Mouse (Mus musculus): ENCODE measurements around the gene Prox1. TPM values are rescaled to one million over a fixed set of nuclear protein-coding genes. Genes with fewer than 3 reads are reported as not detected.
A peak's percentile ranks its signal among the peaks of the same experiment; 100 is the strongest.

Prox1 gene
- polyA plus RNA-seq, 1 experiment from 2014 or later = 12.1 TPM

DNA sequence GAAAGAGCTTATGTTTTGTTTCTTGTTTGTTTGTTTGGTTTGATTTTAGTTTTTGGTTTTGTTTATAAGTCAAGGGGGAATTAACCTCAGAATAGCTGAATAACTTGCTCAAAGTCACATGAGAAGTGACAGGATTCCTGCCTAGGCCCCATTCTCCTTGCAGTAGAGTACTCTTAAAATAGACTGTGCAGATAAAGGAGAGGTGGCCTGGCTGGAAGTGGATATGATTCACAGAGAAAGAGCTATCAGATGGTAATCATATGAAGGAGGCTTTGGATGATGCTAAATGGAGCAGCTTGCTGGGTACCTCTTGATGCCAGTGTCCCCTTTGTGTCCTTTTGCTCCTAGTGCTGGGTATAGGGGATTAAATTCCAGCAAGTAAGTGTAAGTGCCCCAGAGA is 26.1 kb downstream of the Prox1 start:
- ATAC-seq (replicated peaks; ENCODE audit: low FRiP score) (no peak), DNase-seq (ENCODE audit: low spot score) (no peak)
- Histone ChIP-seq H3K36me3 (ENCODE audit: control insufficient read depth, insufficient read depth, low read length) (no peaks in the 10 kb centered on the region), H3K9ac (ENCODE audit: low read depth, low read length) (no peak overlapping the region), H3K27ac (ENCODE audit: low read depth, low read length) (no peak overlapping the region), H3K4me1 (replicated peaks; ENCODE audit: control insufficient read depth, insufficient read depth, low read length) (no peaks in the 10 kb centered on the region), H3K4me3 (ENCODE audit: low read depth, low read length) (no peak overlapping the region), H3K4me2 (no peak overlapping the region), H3K9me3 (ENCODE audit: control insufficient read depth, low read length) (no peaks in the 10 kb centered on the region), H3K27me3 (replicated peaks; ENCODE audit: control insufficient read depth, insufficient read depth, low read length) (no peaks in the 10 kb centered on the region)

DNA sequence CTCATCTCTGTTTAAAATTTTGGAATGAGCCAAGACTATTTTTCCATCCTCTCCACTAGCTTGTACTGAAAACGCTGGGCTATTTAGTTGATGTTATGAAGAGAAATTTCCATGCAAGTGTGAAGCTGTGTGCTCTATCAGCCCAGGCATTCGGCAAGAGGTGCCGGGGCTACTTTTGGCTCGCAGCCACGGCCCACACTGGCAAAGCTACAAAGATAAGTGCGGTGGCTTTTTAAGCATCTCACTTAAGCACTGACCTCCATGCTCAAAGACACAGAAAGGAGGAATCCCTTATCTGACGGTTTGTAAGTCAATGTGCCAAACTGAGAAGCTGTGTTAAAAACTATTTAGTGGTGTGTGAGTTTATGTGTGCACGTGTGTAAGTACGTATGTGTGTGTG is 26.9 kb downstream of the Prox1 start:
- Histone ChIP-seq H3K36me3 (ENCODE audit: control insufficient read depth, insufficient read depth, low read length) (no peaks in the 10 kb centered on the region), H3K4me1 (replicated peaks; ENCODE audit: control insufficient read depth, insufficient read depth, low read length) (no peaks in the 10 kb centered on the region), H3K9ac (ENCODE audit: low read depth, low read length) (no peak overlapping the region), H3K4me3 (ENCODE audit: low read depth, low read length) (no peak overlapping the region), H3K27ac (ENCODE audit: low read depth, low read length) (no peak overlapping the region), H3K9me3 (ENCODE audit: control insufficient read depth, low read length) (no peaks in the 10 kb centered on the region), H3K27me3 (replicated peaks; ENCODE audit: control insufficient read depth, insufficient read depth, low read length) (no peaks in the 10 kb centered on the region), H3K4me2 (no peak overlapping the region)
- no peak for ATAC-seq (replicated peaks; ENCODE audit: low FRiP score)
- no peak for DNase-seq (ENCODE audit: low spot score)
- WGBS = 78% methylated on average over 9 of the region's 9 CpGs

DNA sequence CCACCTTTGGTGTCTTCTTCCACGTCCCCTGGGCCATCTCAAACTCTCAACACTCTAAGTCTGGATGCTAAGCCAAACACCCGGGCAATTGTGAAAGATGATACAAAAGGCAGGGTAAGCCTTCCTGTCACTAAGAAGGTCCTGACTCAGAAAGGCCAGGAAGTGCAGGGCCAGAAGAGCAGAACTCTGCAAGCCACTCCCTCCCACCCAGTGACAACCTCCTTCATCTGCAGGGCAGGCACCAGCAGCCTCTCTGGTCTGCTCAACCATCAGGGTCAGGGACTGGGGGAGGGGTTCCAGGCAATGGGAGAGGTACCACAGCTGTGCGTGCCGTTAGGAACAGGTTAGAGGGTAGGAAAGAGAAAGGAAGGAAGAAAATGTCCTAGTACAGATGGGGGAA is 27.9 kb downstream of the Prox1 start:
- H3K27me3 ChIP-seq (replicated peaks; ENCODE audit: control insufficient read depth, insufficient read depth, low read length) = no peaks in the 10 kb centered on the region
- H3K4me1 ChIP-seq (replicated peaks; ENCODE audit: control insufficient read depth, insufficient read depth, low read length) = no peaks in the 10 kb centered on the region
- no peaks in the 10 kb centered on the region for H3K36me3 ChIP-seq (ENCODE audit: control insufficient read depth, insufficient read depth, low read length)
- ATAC-seq (replicated peaks; ENCODE audit: low FRiP score) = no peak
- no peaks in the 10 kb centered on the region for H3K9me3 ChIP-seq (ENCODE audit: control insufficient read depth, low read length)
- H3K27ac ChIP-seq (ENCODE audit: low read depth, low read length) = no peak overlapping the region
- no peak overlapping the region for H3K4me2 ChIP-seq
- 46% methylated on average over 4 of the region's 4 CpGs for WGBS
- no peak overlapping the region for H3K4me3 ChIP-seq (ENCODE audit: low read depth, low read length)
- H3K9ac ChIP-seq (ENCODE audit: low read depth, low read length) = no peak overlapping the region
- no peak for DNase-seq (ENCODE audit: low spot score)

DNA sequence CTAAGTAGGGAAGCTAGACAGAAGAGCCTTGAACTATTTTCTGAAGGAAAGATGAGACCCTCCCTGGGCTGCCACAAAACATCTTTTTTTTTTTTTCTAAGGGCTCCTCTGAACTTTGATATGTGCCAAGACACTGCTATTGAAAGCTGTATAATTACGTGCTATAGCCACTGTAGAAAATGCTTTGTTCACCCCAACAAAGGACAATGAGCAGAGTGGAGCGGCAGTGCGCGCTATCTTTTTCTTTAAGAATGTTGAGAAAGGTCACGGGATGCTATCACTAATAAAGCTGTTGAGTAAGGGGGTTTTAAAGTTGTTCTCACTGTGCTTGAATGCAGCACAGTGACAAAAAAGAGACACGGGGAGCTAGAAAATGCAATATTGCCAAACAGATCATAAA is 30.0 kb downstream of the Prox1 start:
- H3K4me3 ChIP-seq (ENCODE audit: low read depth, low read length) = no peak overlapping the region
- no peak for DNase-seq (ENCODE audit: low spot score)
- H3K9me3 ChIP-seq (ENCODE audit: control insufficient read depth, low read length) = no peaks in the 10 kb centered on the region
- ATAC-seq (replicated peaks; ENCODE audit: low FRiP score) = no peak
- H3K4me1 ChIP-seq (replicated peaks; ENCODE audit: control insufficient read depth, insufficient read depth, low read length) = no peaks in the 10 kb centered on the region
- no peak overlapping the region for H3K4me2 ChIP-seq
- no peaks in the 10 kb centered on the region for H3K36me3 ChIP-seq (ENCODE audit: control insufficient read depth, insufficient read depth, low read length)
- no peak overlapping the region for H3K9ac ChIP-seq (ENCODE audit: low read depth, low read length)
- H3K27me3 ChIP-seq (replicated peaks; ENCODE audit: control insufficient read depth, insufficient read depth, low read length) = no peaks in the 10 kb centered on the region
- H3K27ac ChIP-seq (ENCODE audit: low read depth, low read length) = no peak overlapping the region
- WGBS = 76% methylated on average over 6 of the region's 6 CpGs

DNA sequence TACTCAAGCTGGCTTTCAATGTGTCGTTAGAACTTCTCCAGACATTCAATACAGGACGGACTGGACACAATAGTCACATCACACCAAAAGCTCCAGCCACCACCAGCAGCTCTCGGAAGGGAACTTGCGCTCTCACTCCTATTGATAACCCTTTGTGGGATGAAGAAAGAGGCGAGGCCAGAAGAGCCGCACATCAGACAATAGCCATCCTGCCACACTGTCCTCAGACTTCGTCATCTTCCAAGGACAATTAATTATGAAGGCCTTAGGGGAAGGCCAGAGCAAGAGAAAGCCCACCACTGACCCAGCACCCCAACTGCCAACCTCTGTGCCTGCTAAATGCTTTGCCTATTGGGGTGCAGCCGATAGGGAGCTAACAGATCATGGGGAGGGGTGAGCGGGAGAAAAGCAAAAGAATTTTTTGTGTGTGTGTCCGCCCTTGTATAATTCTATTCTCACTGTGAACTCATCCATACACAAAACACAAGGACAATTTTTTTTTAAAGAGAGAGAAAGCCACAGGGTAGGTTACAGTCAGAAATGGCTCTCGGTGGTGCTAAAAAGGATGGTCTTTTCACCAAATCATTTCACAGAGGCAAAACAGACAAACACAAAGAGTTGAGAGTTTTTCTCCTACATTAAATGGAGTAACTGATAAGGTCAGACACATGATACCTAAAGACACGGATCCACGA is 30.7 kb downstream of the Prox1 start:
- no peak overlapping the region for H3K4me3 ChIP-seq (ENCODE audit: low read depth, low read length)
- H3K4me2 ChIP-seq = no peak overlapping the region
- no peaks in the 10 kb centered on the region for H3K9me3 ChIP-seq (ENCODE audit: control insufficient read depth, low read length)
- no peak overlapping the region for H3K9ac ChIP-seq (ENCODE audit: low read depth, low read length)
- ATAC-seq (replicated peaks; ENCODE audit: low FRiP score) = no peak
- H3K4me1 ChIP-seq (replicated peaks; ENCODE audit: control insufficient read depth, insufficient read depth, low read length) = no peaks in the 10 kb centered on the region
- no peaks in the 10 kb centered on the region for H3K36me3 ChIP-seq (ENCODE audit: control insufficient read depth, insufficient read depth, low read length)
- no peaks in the 10 kb centered on the region for H3K27me3 ChIP-seq (replicated peaks; ENCODE audit: control insufficient read depth, insufficient read depth, low read length)
- 79% methylated on average over 13 of the region's 13 CpGs for WGBS
- DNase-seq (ENCODE audit: low spot score) = no peak
- H3K27ac ChIP-seq (ENCODE audit: low read depth, low read length) = no peak overlapping the region

DNA sequence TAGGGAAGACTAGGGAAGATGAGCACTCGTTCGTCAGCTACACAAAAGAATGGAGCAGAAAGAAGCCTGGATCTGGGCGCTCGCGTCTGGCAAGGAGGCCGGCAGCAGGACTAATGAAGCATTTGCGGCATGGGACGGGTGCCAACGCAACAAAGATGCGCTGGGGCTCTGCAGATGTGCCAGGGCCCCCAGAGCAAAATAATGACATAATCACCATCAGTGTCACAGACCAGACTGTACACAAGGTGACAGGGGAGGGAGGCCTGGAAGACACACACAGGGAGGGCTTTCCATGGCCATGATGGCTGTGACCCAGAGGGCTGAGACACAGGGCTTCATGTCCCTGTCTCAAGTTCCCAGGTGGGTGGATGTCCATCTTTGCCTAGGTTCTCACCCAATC is 32.6 kb downstream of the Prox1 start:
- Histone ChIP-seq H3K4me2 (no peak overlapping the region), H3K4me3 (ENCODE audit: low read depth, low read length) (no peak overlapping the region), H3K4me1 (replicated peaks; ENCODE audit: control insufficient read depth, insufficient read depth, low read length) (no peaks in the 10 kb centered on the region), H3K9ac (ENCODE audit: low read depth, low read length) (no peak overlapping the region), H3K36me3 (ENCODE audit: control insufficient read depth, insufficient read depth, low read length) (no peaks in the 10 kb centered on the region), H3K27me3 (replicated peaks; ENCODE audit: control insufficient read depth, insufficient read depth, low read length) (no peaks in the 10 kb centered on the region), H3K27ac (ENCODE audit: low read depth, low read length) (no peak overlapping the region), H3K9me3 (ENCODE audit: control insufficient read depth, low read length) (no peaks in the 10 kb centered on the region)
- 92% methylated on average over 10 of the region's 10 CpGs for WGBS
- ATAC-seq (replicated peaks; ENCODE audit: low FRiP score) (no peak), DNase-seq (ENCODE audit: low spot score) (no peak)

DNA sequence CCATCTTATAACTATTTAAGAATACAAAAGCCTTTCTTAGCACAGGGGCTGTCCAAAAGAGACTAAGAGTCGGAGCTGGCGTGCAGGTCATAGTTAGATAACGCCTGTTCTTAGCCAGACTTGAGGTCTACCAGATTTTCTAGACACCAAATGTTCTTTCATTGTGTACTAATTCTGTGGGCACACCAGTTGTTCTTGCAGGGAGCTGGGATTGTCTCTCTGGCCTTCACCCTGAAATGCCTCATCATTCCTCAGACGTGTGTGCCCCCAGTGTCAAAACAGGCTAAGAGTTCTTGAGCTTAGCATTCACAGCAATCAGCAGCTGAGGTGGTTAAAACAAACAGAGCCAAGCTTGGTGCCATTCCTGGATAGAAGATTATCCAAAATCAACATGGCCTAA is 37.6 kb downstream of the Prox1 start:
- no peak for DNase-seq (ENCODE audit: low spot score)
- no peak overlapping the region for H3K4me3 ChIP-seq (ENCODE audit: low read depth, low read length)
- 77% methylated on average over 4 of the region's 4 CpGs for WGBS
- H3K4me1 ChIP-seq (replicated peaks; ENCODE audit: control insufficient read depth, insufficient read depth, low read length) = peaks cover 4% of the 10 kb centered on the region
- H3K36me3 ChIP-seq (ENCODE audit: control insufficient read depth, insufficient read depth, low read length) = no peaks in the 10 kb centered on the region; the same call in 1 of the 2 replicates
- ATAC-seq (replicated peaks; ENCODE audit: low FRiP score) = no peak
- H3K27me3 ChIP-seq (replicated peaks; ENCODE audit: control insufficient read depth, insufficient read depth, low read length) = no peaks in the 10 kb centered on the region
- H3K27ac ChIP-seq (ENCODE audit: low read depth, low read length) = no peak overlapping the region
- H3K4me2 ChIP-seq = no peak overlapping the region
- H3K9ac ChIP-seq (ENCODE audit: low read depth, low read length) = no peak overlapping the region
- no peaks in the 10 kb centered on the region for H3K9me3 ChIP-seq (ENCODE audit: control insufficient read depth, low read length)

DNA sequence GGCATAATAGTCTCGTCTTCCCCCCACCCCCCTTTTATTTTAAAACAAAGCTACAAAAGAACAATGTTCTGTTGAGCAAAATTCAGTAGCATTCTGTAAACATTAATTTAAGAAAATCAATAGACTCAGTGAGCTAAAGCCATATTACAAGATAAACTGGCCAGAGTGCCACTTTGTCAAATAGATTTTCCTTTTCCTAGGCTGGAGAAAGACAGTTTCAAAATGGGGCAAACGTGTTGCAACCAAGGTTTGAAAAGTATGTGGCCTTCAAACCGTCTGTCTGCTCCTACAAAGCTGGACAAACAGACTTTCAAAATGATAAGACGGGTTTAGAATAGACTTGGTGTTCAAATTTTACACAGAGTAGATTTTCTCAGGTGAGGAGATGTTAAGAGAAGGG is 39.6 kb downstream of the Prox1 start:
- DNase-seq (ENCODE audit: low spot score) (no peak), ATAC-seq (replicated peaks; ENCODE audit: low FRiP score) (no peak)
- Histone ChIP-seq H3K27ac (ENCODE audit: low read depth, low read length) (no peak overlapping the region), H3K4me3 (ENCODE audit: low read depth, low read length) (no peak overlapping the region), H3K36me3 (ENCODE audit: control insufficient read depth, insufficient read depth, low read length) (no peaks in the 10 kb centered on the region; the same call in 1 of the 2 replicates), H3K9ac (ENCODE audit: low read depth, low read length) (no peak overlapping the region), H3K27me3 (replicated peaks; ENCODE audit: control insufficient read depth, insufficient read depth, low read length) (no peaks in the 10 kb centered on the region), H3K9me3 (ENCODE audit: control insufficient read depth, low read length) (no peaks in the 10 kb centered on the region), H3K4me1 (replicated peaks; ENCODE audit: control insufficient read depth, insufficient read depth, low read length) (peaks cover 4% of the 10 kb centered on the region), H3K4me2 (no peak overlapping the region)
- WGBS = 56% methylated on average over 4 of the region's 4 CpGs

DNA sequence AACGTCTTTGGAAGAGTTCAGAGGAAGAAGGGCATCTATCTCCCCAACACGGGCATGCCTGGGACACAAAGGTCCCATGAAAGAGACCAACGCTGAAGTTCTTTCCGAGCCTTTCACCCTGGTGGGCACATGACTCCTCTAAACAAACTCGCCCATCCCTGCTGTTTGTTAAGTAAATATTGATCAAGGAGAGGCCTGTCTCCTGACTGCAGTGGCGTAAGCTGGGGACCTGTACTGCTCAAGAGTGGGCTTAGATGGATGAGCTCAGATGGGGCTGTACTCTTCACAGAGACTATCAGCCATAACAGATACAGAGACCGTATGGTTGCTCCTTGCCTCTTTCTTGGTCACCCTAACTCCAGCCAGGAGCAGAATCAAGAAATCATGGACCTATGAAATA is 41.0 kb downstream of the Prox1 start:
- no peak overlapping the region for H3K4me3 ChIP-seq (ENCODE audit: low read depth, low read length)
- no peak overlapping the region for H3K9ac ChIP-seq (ENCODE audit: low read depth, low read length)
- H3K4me1 ChIP-seq (replicated peaks; ENCODE audit: control insufficient read depth, insufficient read depth, low read length) = peaks cover 7% of the 10 kb centered on the region
- DNase-seq (ENCODE audit: low spot score) = no peak
- no peaks in the 10 kb centered on the region; the same call in 1 of the 2 replicates for H3K36me3 ChIP-seq (ENCODE audit: control insufficient read depth, insufficient read depth, low read length)
- 61% methylated on average over 7 of the region's 7 CpGs for WGBS
- H3K4me2 ChIP-seq = no peak overlapping the region
- H3K9me3 ChIP-seq (ENCODE audit: control insufficient read depth, low read length) = no peaks in the 10 kb centered on the region
- peak overlapping the region; percentile 43; the same call in 1 of the 2 replicates for H3K27ac ChIP-seq (ENCODE audit: low read depth, low read length)
- peak; percentile 48; the same call in 1 of the 2 replicates for ATAC-seq (replicated peaks; ENCODE audit: low FRiP score)
- H3K27me3 ChIP-seq (replicated peaks; ENCODE audit: control insufficient read depth, insufficient read depth, low read length) = no peaks in the 10 kb centered on the region
